Mouse (Mus musculus): ENCODE results near the gene Enoph1.
A peak's percentile ranks its signal among the peaks of the same experiment; 100 is the strongest.

Gene Enoph1

GRCm38 (mm10) chr5:100041272-100041671 lies 1.5 kb downstream of the Enoph1 start:
- DNase-seq, result no peak

GRCm38 (mm10) chr5:100042467-100042866 lies 2.7 kb downstream of the Enoph1 start:
- DNase-seq, result peak in 1 of 2 experiments; percentile 48

- peak; percentile 77 to 85 for DNase-seq
Observed at GRCm38 (mm10) chr5:100043361-100043760, 3.6 kb downstream of the Enoph1 start.

GRCm38 (mm10) chr5:100044030-100044429 lies 4.2 kb downstream of the Enoph1 start:
- no peak for DNase-seq

GRCm38 (mm10) chr5:100044621-100045020 lies 4.8 kb downstream of the Enoph1 start:
- DNase-seq, result peak; percentile 24 to 33

GRCm38 (mm10) chr5:100046096-100046495 lies 6.3 kb downstream of the Enoph1 start:
- DNase-seq, result no peak

GRCm38 (mm10) chr5:100047143-100047640 lies 7.4 kb downstream of the Enoph1 start:
- no peak for DNase-seq

GRCm38 (mm10) chr5:100047871-100048270 lies 8.1 kb downstream of the Enoph1 start:
- peak in 1 of 2 experiments; percentile 24 for DNase-seq

- DNase-seq, result no peak
Observed at GRCm38 (mm10) chr5:100049904-100050303, 10.1 kb downstream of the Enoph1 start.

GRCm38 (mm10) chr5:100052728-100053127 lies 12.9 kb downstream of the Enoph1 start:
- DNase-seq, result no peak

- DNase-seq, result no peak
Observed at GRCm38 (mm10) chr5:100054807-100055547, 15.2 kb downstream of the Enoph1 start.

GRCm38 (mm10) chr5:100055866-100056369 lies 16.1 kb downstream of the Enoph1 start:
- DNase-seq, result peak in 1 of 2 experiments; percentile 53

GRCm38 (mm10) chr5:100057461-100058209 lies 17.9 kb downstream of the Enoph1 start:
- DNase-seq, result no peak

- no peak for DNase-seq
Observed at GRCm38 (mm10) chr5:100058729-100059128, 18.9 kb downstream of the Enoph1 start.

- DNase-seq, result no peak
Observed at GRCm38 (mm10) chr5:100059326-100059725, 19.5 kb downstream of the Enoph1 start.

- no peak for DNase-seq
Observed at GRCm38 (mm10) chr5:100060876-100061275, 21.1 kb downstream of the Enoph1 start.

- DNase-seq, result no peak
Observed at GRCm38 (mm10) chr5:100067579-100067978, 27.8 kb downstream of the Enoph1 start.

- DNase-seq, result no peak
Observed at GRCm38 (mm10) chr5:100069526-100069925, 29.7 kb downstream of the Enoph1 start.

GRCm38 (mm10) chr5:100070255-100070654 lies 30.5 kb downstream of the Enoph1 start:
- peak; percentile 74 to 89 for DNase-seq

- DNase-seq, result peak in 1 of 2 experiments; percentile 31
Observed at GRCm38 (mm10) chr5:100071541-100071940, 31.8 kb downstream of the Enoph1 start.

- DNase-seq, result no peak
Observed at GRCm38 (mm10) chr5:100072557-100072956, 32.8 kb downstream of the Enoph1 start.

- peak in 1 of 2 experiments; percentile 20 for DNase-seq
Observed at GRCm38 (mm10) chr5:100074571-100074970, 34.8 kb downstream of the Enoph1 start.
